Mouse (Mus musculus) ES-Bruce4 (cell line): ENCODE results near the gene Lpcat4. TPM values are rescaled to one million over a fixed set of nuclear protein-coding genes. Genes with fewer than 3 reads are reported as not detected.

Experiments used
- H3K27ac ChIP-seq: 2 replicates; pipeline ENCODE4 v1.5.1; 2012; ENCODE audit warnings: low read length, inconsistent platforms; ENCODE audit not compliant: insufficient read depth
- H3K27me3 ChIP-seq: 2 replicates; pipeline ENCODE4 v1.6.1; 2012; ENCODE audit warnings: mild to moderate bottlenecking, low read length, inconsistent platforms; ENCODE audit not compliant: control insufficient read depth, poor library complexity, insufficient read depth, severe bottlenecking
- H3K36me3 ChIP-seq: 2 replicates; pipeline ENCODE4 v1.6.1; 2012; ENCODE audit warnings: inconsistent platforms, mild to moderate bottlenecking, low read length, moderate library complexity; ENCODE audit not compliant: control insufficient read depth, poor library complexity, insufficient read depth, severe bottlenecking
- H3K4me1 ChIP-seq: one replicate; pipeline ENCODE4 v1.8.1; 2011; ENCODE audit warnings: low read length; ENCODE audit not compliant: control insufficient read depth, insufficient read depth
- H3K4me3 ChIP-seq: 2 replicates; pipeline ENCODE4 v1.5.1; 2011; ENCODE audit warnings: low read depth, mild to moderate bottlenecking, low read length
- H3K9ac ChIP-seq: 2 replicates; pipeline ENCODE4 v1.6.1; 2012; ENCODE audit warnings: low read depth, mild to moderate bottlenecking, inconsistent platforms; ENCODE audit not compliant: poor library complexity, severe bottlenecking
- H3K9me3 ChIP-seq: replicated peaks from 2 replicates; pipeline ENCODE4 v1.6.1; 2012; ENCODE audit warnings: mild to moderate bottlenecking, low read length, inconsistent platforms; ENCODE audit not compliant: control insufficient read depth, poor library complexity, insufficient read depth, severe bottlenecking
- CTCF ChIP-seq: IDR thresholded peaks from one replicate; pipeline ENCODE4 v1.8.1; 2011; ENCODE audit warnings: low read depth, low read length
- EP300 ChIP-seq: IDR thresholded peaks from 2 replicates; pipeline ENCODE4 v1.6.1; 2011; ENCODE audit warnings: low read depth, low read length; ENCODE audit not compliant: insufficient read depth
- POLR2A ChIP-seq: IDR thresholded peaks from one replicate; pipeline ENCODE4 v1.8.1; 2011; ENCODE audit warnings: low read length; ENCODE audit not compliant: insufficient read depth
- polyA plus RNA-seq: library from polyadenylated mRNA; stranded (reverse); fragments of >200 nt; gene quantifications from 2 replicates; pipeline ENCODE4 v1.2.4, GENCODE M21; 2011; ENCODE audit warnings: low read depth; ENCODE audit not compliant: missing spikeins, insufficient read depth, insufficient read length

Gene Lpcat4
- polyA plus RNA-seq, 1 experiment = 35.4 TPM

- TF ChIP-seq CTCF (no peak), POLR2A (no peak), EP300 (no peak)
- H3K27me3 ChIP-seq = no peaks in the 10 kb centered on the region
- H3K9ac ChIP-seq = no peak overlapping the region
- no peaks in the 10 kb centered on the region for H3K36me3 ChIP-seq
- H3K4me3 ChIP-seq = no peak overlapping the region
- H3K9me3 ChIP-seq = no peaks in the 10 kb centered on the region
- H3K4me1 ChIP-seq = no peaks in the 10 kb centered on the region
- no peak overlapping the region for H3K27ac ChIP-seq
Observed at GRCm38 (mm10) chr2:112249780-112250453, 10.6 kb downstream of the Lpcat4 start.

GRCm38 (mm10) chr2:112254675-112255515, 15.6 kb downstream of the Lpcat4 start:
- Histone ChIP-seq H3K36me3 (no peaks in the 10 kb centered on the region), H3K4me3 (no peak overlapping the region), H3K27ac (no peak overlapping the region), H3K4me1 (no peaks in the 10 kb centered on the region), H3K9me3 (no peaks in the 10 kb centered on the region), H3K27me3 (no peaks in the 10 kb centered on the region), H3K9ac (no peak overlapping the region)
- TF ChIP-seq POLR2A = no peak

- no peak within 1 kb of the TSS for H3K4me3 ChIP-seq
- TF ChIP-seq CTCF (peak; percentile 44), EP300 (no peak), POLR2A (no peak)
- no peaks in the 10 kb centered on the region for H3K27me3 ChIP-seq
- no peaks in the 10 kb centered on the region for H3K9me3 ChIP-seq
- no peaks in the 10 kb centered on the region for H3K4me1 ChIP-seq
- H3K27ac ChIP-seq = no peak within 1 kb of the TSS
- H3K36me3 ChIP-seq = peaks cover 5% of the 10 kb centered on the region
- no peak within 1 kb of the TSS for H3K9ac ChIP-seq
Observed at GRCm38 (mm10) chr2:112259241-112259962, 20.1 kb downstream of the Lpcat4 start, which contains the start of gene Nutm1. Gene Nutm1 (minus strand): TSS chr2:112259291.

- Histone ChIP-seq H3K36me3 (peaks cover 5% of the 10 kb centered on the region), H3K4me3 (peak within 1 kb of the TSS; percentile 98), H3K9me3 (no peaks in the 10 kb centered on the region), H3K4me1 (no peaks in the 10 kb centered on the region), H3K27ac (peak within 1 kb of the TSS; percentile 16; the same call in 1 of the 2 replicates), H3K27me3 (no peaks in the 10 kb centered on the region), H3K9ac (peak within 1 kb of the TSS; percentile 79)
- TF ChIP-seq CTCF = peak; percentile 65
- no peak for TF ChIP-seq EP300
- peak; percentile 100 for TF ChIP-seq POLR2A
Observed at GRCm38 (mm10) chr2:112261748-112262653, 22.7 kb downstream of the Lpcat4 start, which contains the start of gene Nop10. Gene Nop10 (plus strand): TSS chr2:112261926.

DNA sequence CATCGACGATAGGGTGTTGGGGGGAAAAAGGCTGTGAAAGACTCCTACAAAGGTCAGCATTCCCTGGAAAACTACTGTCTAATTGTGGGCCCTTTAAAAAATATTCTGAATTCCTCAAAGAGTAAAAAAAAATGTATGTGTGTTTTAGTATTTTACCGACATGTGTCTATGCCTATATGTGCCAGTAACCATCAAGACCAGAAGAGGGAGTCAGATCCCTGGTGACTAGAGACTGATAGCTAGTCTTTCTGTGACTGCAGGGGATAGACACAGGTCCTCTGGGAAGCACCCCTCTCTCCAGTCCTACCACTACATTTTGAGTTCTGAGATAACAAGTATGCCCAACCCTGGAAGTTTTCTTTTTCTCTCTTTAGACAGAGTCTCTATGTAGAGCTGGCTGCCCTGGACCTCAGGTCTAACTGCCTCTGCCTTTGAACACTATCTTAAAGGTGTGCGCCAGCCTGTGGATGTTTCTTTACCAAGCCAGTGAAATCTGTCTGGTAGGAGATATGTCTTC, 23.6 kb downstream of the Lpcat4 start:
- no peak overlapping the region for H3K27ac ChIP-seq

More for the DNA sequence above, 23.6 kb downstream of the Lpcat4 start:
- Histone ChIP-seq H3K9me3 (no peaks in the 10 kb centered on the region), H3K9ac (peak overlapping the region; percentile 79), H3K4me1 (no peaks in the 10 kb centered on the region), H3K27me3 (no peaks in the 10 kb centered on the region), H3K4me3 (peak overlapping the region; percentile 98), H3K36me3 (peaks cover 5% of the 10 kb centered on the region)
- TF ChIP-seq POLR2A = no peak
- TF ChIP-seq EP300 = no peak
- TF ChIP-seq CTCF = no peak
